Mouse (Mus musculus): Measurements from ENCODE around the gene Enthd1. TPM values are rescaled to one million over a fixed set of nuclear protein-coding genes. Genes with fewer than 3 reads are reported as not detected.
"Not testable (repeated sequence)": the region's sequence is repeated elsewhere in the genome, so short reads cannot be mapped to it uniquely, and the experiment has no call there.

Enthd1 gene
- total and polyA plus RNA-seq, 3 experiments, result 0.16 TPM; not detected in 2

GRCm38 (mm10) chr15:80501106-80502096 is 63.6 kb downstream of the Enthd1 start:
- no peak for ATAC-seq (ENCODE audit: extremely low read depth, insufficient number of reproducible peaks, low FRiP score, poor library complexity, severe bottlenecking)
- Histone ChIP-seq H3K9me3 (replicated peaks) (no peaks in the 10 kb centered on the region), H3K4me3 (ENCODE audit: low read depth, low read length) (no peak overlapping the region), H3K27me3 (ENCODE audit: insufficient read depth, low read length) (peaks cover 6% of the 10 kb centered on the region; the same call in 1 of the 2 replicates), H3K4me1 (ENCODE audit: insufficient read depth, low read depth, low read length) (peaks cover 4% of the 10 kb centered on the region; the same call in 1 of the 2 replicates), H3K36me3 (replicated peaks) (no peaks in the 10 kb centered on the region)
- TF ChIP-seq CTCF (IDR thresholded peaks at IDR 0.05; ENCODE audit: low read depth, low read length) (no peak), POLR2AphosphoS5 (IDR thresholded peaks at IDR 0.05; ENCODE audit: insufficient replicate concordance, low read depth, low read length) (no peak), GATA1 (IDR thresholded peaks at IDR 0.05; ENCODE audit: borderline replicate concordance, low read length) (no peak), TAL1 (conservative IDR thresholded peaks at IDR 0.05; ENCODE audit: low read depth, low read length) (no peak), GATA2 (IDR thresholded peaks at IDR 0.05; ENCODE audit: borderline replicate concordance, low read depth, low read length) (no peak)
- DNase-seq (ENCODE audit: low spot score), result no peak

DNA sequence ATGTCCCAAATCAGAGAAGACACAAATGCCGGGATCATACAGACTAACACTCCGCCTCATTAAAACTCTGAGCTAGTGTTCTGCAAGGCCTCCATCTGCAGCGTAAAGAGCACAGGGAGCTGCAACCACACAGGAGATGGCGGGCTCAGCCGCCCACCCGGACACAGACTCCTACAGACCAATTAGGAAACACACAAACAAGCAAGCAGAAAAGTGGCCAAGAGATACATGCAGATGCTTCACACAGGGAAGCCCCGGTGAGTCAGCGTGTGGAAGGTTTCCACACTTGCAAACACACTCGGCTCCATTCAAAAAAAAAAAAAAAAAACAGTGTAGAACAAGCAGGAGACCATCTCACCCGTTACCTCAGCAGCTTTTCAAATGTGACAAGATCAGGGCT is 64.5 kb downstream of the Enthd1 start:
- no peak overlapping the region for H3K4me3 ChIP-seq (ENCODE audit: low read depth, low read length)
- H3K4me1 ChIP-seq (ENCODE audit: insufficient read depth, low read depth, low read length), result peaks cover 4% of the 10 kb centered on the region; the same call in 1 of the 2 replicates
- no peaks in the 10 kb centered on the region for H3K36me3 ChIP-seq (replicated peaks)
- TF ChIP-seq GATA2 (IDR thresholded peaks at IDR 0.05; ENCODE audit: borderline replicate concordance, low read depth, low read length) (no peak), TAL1 (conservative IDR thresholded peaks at IDR 0.05; ENCODE audit: low read depth, low read length) (no peak), CTCF (IDR thresholded peaks at IDR 0.05; ENCODE audit: low read depth, low read length) (no peak), POLR2AphosphoS5 (IDR thresholded peaks at IDR 0.05; ENCODE audit: insufficient replicate concordance, low read depth, low read length) (no peak), GATA1 (IDR thresholded peaks at IDR 0.05; ENCODE audit: borderline replicate concordance, low read length) (no peak)
- ATAC-seq (ENCODE audit: extremely low read depth, insufficient number of reproducible peaks, low FRiP score, poor library complexity, severe bottlenecking) (no peak), DNase-seq (ENCODE audit: low spot score) (no peak)
- H3K9me3 ChIP-seq (replicated peaks), result no peaks in the 10 kb centered on the region
- peaks cover 6% of the 10 kb centered on the region; the same call in 1 of the 2 replicates for H3K27me3 ChIP-seq (ENCODE audit: insufficient read depth, low read length)

DNA sequence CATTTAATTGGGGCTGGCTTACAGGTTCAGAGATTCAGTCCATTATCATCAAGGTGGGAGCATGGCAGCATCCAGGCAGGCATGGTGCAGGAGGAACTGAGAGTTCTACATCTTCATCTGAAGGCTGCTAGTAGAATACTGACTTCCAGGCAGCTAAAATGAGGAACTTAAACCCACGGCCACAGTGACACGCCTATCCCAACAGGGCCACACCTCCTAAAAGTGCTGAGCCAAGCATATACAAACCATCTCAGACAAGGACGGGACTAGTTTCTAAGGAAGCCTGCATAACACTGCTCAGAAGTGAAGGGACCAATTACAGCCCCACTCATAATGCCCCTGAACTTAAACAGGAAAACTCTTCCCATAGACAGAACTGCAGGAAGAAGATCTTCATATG is 67.2 kb downstream of the Enthd1 start:
- not testable (repeated sequence) for H3K4me1 ChIP-seq (ENCODE audit: insufficient read depth, low read depth, low read length); DNase-seq (ENCODE audit: low spot score); H3K27me3 ChIP-seq (ENCODE audit: insufficient read depth, low read length); ATAC-seq (ENCODE audit: extremely low read depth, insufficient number of reproducible peaks, low FRiP score, poor library complexity, severe bottlenecking); H3K36me3 ChIP-seq (replicated peaks); H3K9me3 ChIP-seq (replicated peaks); H3K4me3 ChIP-seq (ENCODE audit: low read depth, low read length)

GRCm38 (mm10) chr15:80491505-80491904 is 73.5 kb downstream of the Enthd1 start:
- peaks cover 6% of the 10 kb centered on the region for H3K27me3 ChIP-seq (ENCODE audit: insufficient read depth, low read length)
- no peaks in the 10 kb centered on the region for H3K4me1 ChIP-seq (ENCODE audit: insufficient read depth, low read depth, low read length)
- no peak overlapping the region for H3K4me3 ChIP-seq (ENCODE audit: low read depth, low read length)
- TF ChIP-seq GATA1 (IDR thresholded peaks at IDR 0.05; ENCODE audit: borderline replicate concordance, low read length) (no peak), POLR2AphosphoS5 (IDR thresholded peaks at IDR 0.05; ENCODE audit: insufficient replicate concordance, low read depth, low read length) (no peak), GATA2 (IDR thresholded peaks at IDR 0.05; ENCODE audit: borderline replicate concordance, low read depth, low read length) (no peak), TAL1 (conservative IDR thresholded peaks at IDR 0.05; ENCODE audit: low read depth, low read length) (no peak), CTCF (IDR thresholded peaks at IDR 0.05; ENCODE audit: low read depth, low read length) (no peak)
- ATAC-seq (ENCODE audit: extremely low read depth, insufficient number of reproducible peaks, low FRiP score, poor library complexity, severe bottlenecking), result no peak
- no peaks in the 10 kb centered on the region for H3K9me3 ChIP-seq (replicated peaks)
- no peak for DNase-seq (ENCODE audit: low spot score)
- no peaks in the 10 kb centered on the region for H3K36me3 ChIP-seq (replicated peaks)

- H3K36me3 ChIP-seq (replicated peaks), result no peaks in the 10 kb centered on the region
- H3K4me3 ChIP-seq (ENCODE audit: low read depth, low read length), result no peak overlapping the region
- peaks cover 9% of the 10 kb centered on the region for H3K27me3 ChIP-seq (ENCODE audit: insufficient read depth, low read length)
- ATAC-seq (ENCODE audit: extremely low read depth, insufficient number of reproducible peaks, low FRiP score, poor library complexity, severe bottlenecking) (no peak), DNase-seq (ENCODE audit: low spot score) (no peak)
- H3K9me3 ChIP-seq (replicated peaks), result no peaks in the 10 kb centered on the region
- no peak for TF ChIP-seq GATA1 (IDR thresholded peaks at IDR 0.05; ENCODE audit: borderline replicate concordance, low read length)
- TF ChIP-seq TAL1 (conservative IDR thresholded peaks at IDR 0.05; ENCODE audit: low read depth, low read length), result no peak
- TF ChIP-seq CTCF (IDR thresholded peaks at IDR 0.05; ENCODE audit: low read depth, low read length), result no peak
- no peaks in the 10 kb centered on the region for H3K4me1 ChIP-seq (ENCODE audit: insufficient read depth, low read depth, low read length)
Observed at GRCm38 (mm10) chr15:80490151-80490550, 74.8 kb downstream of the Enthd1 start.

DNA sequence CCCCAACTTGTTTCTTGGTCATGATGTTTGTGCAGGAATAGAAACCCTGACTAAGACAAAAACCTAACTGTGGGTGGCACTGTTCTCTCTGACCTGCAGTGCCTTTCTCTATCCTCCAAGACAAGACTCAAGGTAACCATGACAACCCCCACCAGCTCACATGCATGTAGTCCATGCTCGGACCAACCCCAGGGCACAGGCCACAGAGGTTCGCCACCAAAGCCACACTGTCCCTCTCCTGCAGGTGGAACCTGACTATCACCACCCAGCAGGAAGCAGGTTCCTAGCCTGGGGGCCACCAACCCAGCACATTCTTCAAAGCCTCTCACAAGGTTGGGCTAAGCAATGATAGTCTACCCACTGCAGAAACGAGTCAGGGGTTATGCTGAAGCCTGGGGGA is 76.3 kb downstream of the Enthd1 start:
- no peak for TF ChIP-seq TAL1 (conservative IDR thresholded peaks at IDR 0.05; ENCODE audit: low read depth, low read length)
- no peak for TF ChIP-seq CTCF (IDR thresholded peaks at IDR 0.05; ENCODE audit: low read depth, low read length)
- no peak for TF ChIP-seq GATA2 (IDR thresholded peaks at IDR 0.05; ENCODE audit: borderline replicate concordance, low read depth, low read length)
- no peak for TF ChIP-seq GATA1 (IDR thresholded peaks at IDR 0.05; ENCODE audit: borderline replicate concordance, low read length)
- TF ChIP-seq POLR2AphosphoS5 (IDR thresholded peaks at IDR 0.05; ENCODE audit: insufficient replicate concordance, low read depth, low read length), result no peak
- Histone ChIP-seq H3K36me3 (replicated peaks) (no peaks in the 10 kb centered on the region), H3K9me3 (replicated peaks) (no peaks in the 10 kb centered on the region), H3K4me1 (ENCODE audit: insufficient read depth, low read depth, low read length) (no peaks in the 10 kb centered on the region), H3K27me3 (ENCODE audit: insufficient read depth, low read length) (peaks cover 9% of the 10 kb centered on the region), H3K4me3 (ENCODE audit: low read depth, low read length) (no peak overlapping the region)
- ATAC-seq (ENCODE audit: extremely low read depth, insufficient number of reproducible peaks, low FRiP score, poor library complexity, severe bottlenecking) (no peak), DNase-seq (ENCODE audit: low spot score) (no peak)
